Mouse (Mus musculus): ENCODE results near the gene Rfx2.

Gene Rfx2

GRCm38 (mm10) chr17:56778779-56779362 lies 51.9 kb downstream of the Rfx2 start:
- DNase-seq, result peak; percentile 58

- no peak for DNase-seq
These were observed 53.2 kb downstream of the Rfx2 start for GRCm38 (mm10) chr17:56777568-56777967.

- DNase-seq, result no peak
These were observed 60.9 kb downstream of the Rfx2 start, which contains the start of gene Prr22 for GRCm38 (mm10) chr17:56769950-56770349. Prr22 (plus strand) TSS chr17:56770250.

- no peak for DNase-seq
These were observed 61.9 kb downstream of the Rfx2 start for GRCm38 (mm10) chr17:56768941-56769340.

GRCm38 (mm10) chr17:56767531-56768135 lies 63.2 kb downstream of the Rfx2 start:
- no peak for DNase-seq

- DNase-seq, result no peak
These were observed 64.0 kb downstream of the Rfx2 start for GRCm38 (mm10) chr17:56766631-56767405.

GRCm38 (mm10) chr17:56765431-56765830 lies 65.4 kb downstream of the Rfx2 start:
- DNase-seq, result no peak

- DNase-seq, result peak; percentile 88
These were observed 66.1 kb downstream of the Rfx2 start, which contains the start of gene Dus3l for GRCm38 (mm10) chr17:56764474-56765354. Dus3l (plus strand) TSS chr17:56764757.

- DNase-seq, result no peak
These were observed 67.0 kb downstream of the Rfx2 start for GRCm38 (mm10) chr17:56763741-56764250.

- peak; percentile 65 for DNase-seq
These were observed 67.8 kb downstream of the Rfx2 start for GRCm38 (mm10) chr17:56762769-56763731.

GRCm38 (mm10) chr17:56761991-56762410 lies 68.8 kb downstream of the Rfx2 start:
- DNase-seq, result peak; percentile 97

GRCm38 (mm10) chr17:56761077-56761476 lies 69.7 kb downstream of the Rfx2 start:
- no peak for DNase-seq

- no peak for DNase-seq
These were observed 71.6 kb downstream of the Rfx2 start for GRCm38 (mm10) chr17:56759261-56759660.

- peak; percentile 86 for DNase-seq
These were observed 72.7 kb downstream of the Rfx2 start for GRCm38 (mm10) chr17:56758132-56758531.

- DNase-seq, result peak; percentile 96
These were observed 73.2 kb downstream of the Rfx2 start, which contains the start of gene Nrtn for GRCm38 (mm10) chr17:56757416-56758123. Nrtn (minus strand) TSS chr17:56757530.

GRCm38 (mm10) chr17:56756703-56757399 lies 74.0 kb downstream of the Rfx2 start:
- peak; percentile 61 for DNase-seq

- no peak for DNase-seq
These were observed 76.3 kb downstream of the Rfx2 start for GRCm38 (mm10) chr17:56754271-56755185.

- no peak for DNase-seq
These were observed 77.4 kb downstream of the Rfx2 start for GRCm38 (mm10) chr17:56753452-56753851.
